Mouse (Mus musculus) CH12.LX (cell line): ENCODE data around the gene Ube2u. TPM values are rescaled to one million over a fixed set of nuclear protein-coding genes. Genes with fewer than 3 reads are reported as not detected.

Experiments used
- DNase-seq: peaks from one replicate; pipeline ENCODE4 v3.0.0-alpha.2; 2013; ENCODE audit errors: extremely low read depth
- H3K27ac ChIP-seq: 2 replicates; pipeline ENCODE4 v1.5.1; 2012; ENCODE audit warnings: low read depth, mild to moderate bottlenecking, control low read depth, moderate library complexity; ENCODE audit not compliant: insufficient read depth
- H3K27me3 ChIP-seq: replicated peaks from 2 replicates; pipeline ENCODE3; 2012; ENCODE audit warnings: inconsistent platforms
- H3K36me3 ChIP-seq, 2 experiments: replicated peaks in 1 of 2; 2 replicates each; pipeline versions ENCODE3 to v1.6.1; 2012; ENCODE audit warnings: inconsistent platforms in 1 of 2, low read length in 1 of 2, mild to moderate bottlenecking in 1 of 2, mixed read lengths in 1 of 2, moderate library complexity in 1 of 2; ENCODE audit not compliant: control insufficient read depth in 1 of 2, insufficient read depth in 1 of 2
- H3K4me1 ChIP-seq, 2 experiments: 2 replicates each; pipeline ENCODE4 v1.6.1; 2012; ENCODE audit warnings: inconsistent platforms in 1 of 2, moderate library complexity in 1 of 2; ENCODE audit not compliant: insufficient read depth in 2 of 2, control insufficient read depth in 1 of 2
- H3K4me2 ChIP-seq: 2 replicates; pipeline ENCODE4 v1.6.1; 2012; ENCODE audit warnings: low read depth, mild to moderate bottlenecking, control low read depth; ENCODE audit not compliant: poor library complexity, insufficient read depth, severe bottlenecking
- H3K4me3 ChIP-seq, 3 experiments: fragments of 150-350 bp in 1 of 3; sonication (generic) in 1 of 3; replicated peaks in 1 of 3; 2 replicates each; pipeline versions ENCODE3 to v1.5.1; 2011 to 2012; ENCODE audit warnings: low read depth in 2 of 3, low read length in 2 of 3, mild to moderate bottlenecking in 2 of 3, moderate library complexity in 2 of 3, control low read depth in 1 of 3, improper control_type of control experiment in 1 of 3, inconsistent platforms in 1 of 3, mixed read lengths in 1 of 3; ENCODE audit not compliant: poor library complexity in 1 of 3
- H3K79me2 ChIP-seq: replicated peaks from 2 replicates; pipeline ENCODE4 v1.6.1; 2012; ENCODE audit warnings: mild to moderate bottlenecking, moderate library complexity; ENCODE audit not compliant: control insufficient read depth, poor library complexity, insufficient read depth, severe bottlenecking; ENCODE audit errors: extremely low read depth
- H3K9ac ChIP-seq: 2 replicates; pipeline ENCODE4 v1.6.1; 2012; ENCODE audit warnings: low read depth, mild to moderate bottlenecking, control low read depth, moderate library complexity; ENCODE audit not compliant: insufficient read depth
- H3K9me3 ChIP-seq: replicated peaks from 2 replicates; pipeline ENCODE3; 2012; ENCODE audit warnings: low read length, inconsistent platforms, mixed read lengths
- ELF1 ChIP-seq: IDR thresholded peaks from 2 replicates; pipeline ENCODE4 v1.6.1; 2014; ENCODE audit warnings: low read depth, mild to moderate bottlenecking, inconsistent platforms, low read length, improper control_type of control experiment
- GABPA ChIP-seq: IDR thresholded peaks from 2 replicates; pipeline ENCODE4 v1.6.1; 2012; ENCODE audit warnings: low read depth, low read length, improper control_type of control experiment, inconsistent platforms; ENCODE audit not compliant: insufficient replicate concordance
- JUND ChIP-seq: conservative IDR thresholded peaks from 2 replicates; pipeline ENCODE4 v1.6.1; 2011; ENCODE audit warnings: low read depth, low read length, improper control_type of control experiment
- MAFK ChIP-seq: IDR thresholded peaks from 2 replicates; pipeline ENCODE4 v1.6.1; 2011; ENCODE audit warnings: low read length, improper control_type of control experiment; ENCODE audit not compliant: insufficient replicate concordance
- MAX ChIP-seq: IDR thresholded peaks from 2 replicates; pipeline ENCODE4 v1.6.1; 2011; ENCODE audit warnings: low read length, improper control_type of control experiment
- MAZ ChIP-seq: IDR thresholded peaks from 2 replicates; pipeline ENCODE4 v1.6.1; 2012; ENCODE audit warnings: low read depth, mild to moderate bottlenecking, inconsistent platforms, low read length, improper control_type of control experiment, moderate library complexity
- MXI1 ChIP-seq: IDR thresholded peaks from 2 replicates; pipeline ENCODE4 v1.6.1; 2011; ENCODE audit warnings: mild to moderate bottlenecking, low read depth, low read length, improper control_type of control experiment
- NELFE ChIP-seq: IDR thresholded peaks from 2 replicates; pipeline ENCODE4 v1.6.1; 2011; ENCODE audit warnings: low read depth, low read length, improper control_type of control experiment
- NRF1 ChIP-seq: IDR thresholded peaks from 2 replicates; pipeline ENCODE4 v1.6.1; 2014; ENCODE audit warnings: low read depth, mild to moderate bottlenecking, inconsistent platforms, low read length, improper control_type of control experiment, moderate library complexity
- PAX5 ChIP-seq: IDR thresholded peaks from 2 replicates; pipeline ENCODE4 v1.6.1; 2012; ENCODE audit warnings: low read length, inconsistent platforms, mixed read lengths
- RCOR1 ChIP-seq: conservative IDR thresholded peaks from 2 replicates; pipeline ENCODE4 v1.6.1; 2012; ENCODE audit warnings: low read depth, mild to moderate bottlenecking, inconsistent platforms, low read length, improper control_type of control experiment
- USF1 ChIP-seq: IDR thresholded peaks from 2 replicates; pipeline ENCODE4 v1.6.1; 2014; ENCODE audit warnings: low read depth, mild to moderate bottlenecking, inconsistent platforms, low read length, improper control_type of control experiment
- ZNF384 ChIP-seq: IDR thresholded peaks from 2 replicates; pipeline ENCODE4 v1.6.1; 2012; ENCODE audit warnings: low read depth, low read length, improper control_type of control experiment, inconsistent platforms
- dilution Hi-C: fragments of 300-500 bp; cut with MboI; formaldehyde crosslinking; loops from 2 replicates; pipeline ENCODE4 v1.14.3; 2020; ENCODE audit warnings: low sequenced_read_pairs; ENCODE audit not compliant: extremely low pct_unique_long_range_greater_than_20kb, extremely low pct_ligation_motif_present
- in situ Hi-C: fragments of 300-500 bp; cut with MboI; formaldehyde crosslinking; loops from 3 replicates; pipeline ENCODE4 v1.14.3; 2019; ENCODE audit warnings: low sequenced_read_pairs, low pct_ligation_motif_present, low pct_unique_long_range_greater_than_20kb, mixed read lengths
- polyA plus RNA-seq: library from polyadenylated mRNA; unstranded; fragments of >175 nt; gene quantifications from 2 replicates; pipeline ENCODE4 v1.2.1, GENCODE M21; 2012; ENCODE audit warnings: low read depth; ENCODE audit not compliant: insufficient read length
- total RNA-seq, 2 experiments: library from RNA; depleted of rRNA; stranded (reverse); fragments of 300-350 nt in 1 of 2; fragments of >200 nt in 1 of 2; gene quantifications; 2 replicates each; pipeline ENCODE4 v1.2.3; 2012 to 2014

Gene Ube2u
- total and polyA plus RNA-seq, 3 experiments, result not detected

DNA sequence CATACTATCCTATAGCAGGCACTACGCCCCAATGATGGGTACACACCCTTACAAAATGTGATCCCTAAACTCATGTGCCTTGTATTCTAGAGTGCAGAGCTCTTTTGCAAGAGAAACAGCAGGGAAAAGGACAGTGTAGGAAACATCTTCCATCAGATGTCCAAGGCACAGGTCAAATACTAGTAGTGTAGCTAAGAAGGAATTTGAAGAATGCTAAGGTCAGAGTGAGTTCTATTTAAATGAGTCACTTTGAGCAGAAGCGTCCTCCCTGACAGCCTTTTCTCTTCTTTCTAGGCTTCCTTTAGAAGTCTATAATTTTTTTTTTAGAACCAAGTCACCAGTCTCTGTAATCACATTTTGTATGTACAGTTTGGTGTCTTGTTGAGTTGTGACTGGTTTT is 39.0 kb downstream of the Ube2u start:
- Histone ChIP-seq H3K79me2 (no peaks in the 10 kb centered on the region), H3K36me3 (no peaks in the 10 kb centered on the region), H3K4me1 (no peaks in the 10 kb centered on the region), H3K27me3 (no peaks in the 10 kb centered on the region), H3K4me2 (no peak overlapping the region), H3K9me3 (peaks cover 26% of the 10 kb centered on the region), H3K27ac (no peak overlapping the region), H3K9ac (no peak overlapping the region), H3K4me3 (no peak overlapping the region)
- no peak for DNase-seq
- TF ChIP-seq PAX5 (no peak), MAX (no peak), RCOR1 (no peak)
- dilution Hi-C loops, result no loop called here
- in situ Hi-C loops, result loop anchor here (25.0 kb wide), 1 partner anchor 480 kb away; no protein-coding TSS in a partner anchor

DNA sequence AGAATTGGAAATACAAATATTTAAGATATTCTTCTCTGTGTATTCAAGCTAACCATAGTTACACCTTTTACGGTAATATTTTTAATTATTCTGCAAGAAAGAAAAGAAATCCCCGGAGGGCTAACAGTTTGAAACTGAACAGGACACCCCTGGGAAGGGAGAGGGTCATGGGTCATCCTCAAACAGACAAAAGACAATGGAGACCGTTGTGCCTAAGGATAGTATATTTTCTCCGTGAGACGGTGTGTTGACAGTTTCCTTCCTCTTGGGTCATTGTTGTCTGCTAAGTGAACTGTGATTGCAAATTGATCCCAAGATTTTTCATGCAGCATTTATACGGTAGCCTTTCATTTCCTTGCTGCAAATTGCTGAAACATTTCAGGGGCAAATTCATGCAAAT is 43.9 kb downstream of the Ube2u start:
- in situ Hi-C loops (loop anchor here (25.0 kb wide), 1 partner anchor 485 kb away; no protein-coding TSS in a partner anchor), dilution Hi-C loops (no loop called here)
- no peaks in the 10 kb centered on the region for H3K27me3 ChIP-seq
- H3K4me2 ChIP-seq, result no peak overlapping the region
- H3K4me3 ChIP-seq, result no peak overlapping the region
- H3K36me3 ChIP-seq, result no peaks in the 10 kb centered on the region
- H3K9ac ChIP-seq, result no peak overlapping the region
- no peaks in the 10 kb centered on the region for H3K79me2 ChIP-seq
- TF ChIP-seq USF1, result no peak
- H3K4me1 ChIP-seq, result no peaks in the 10 kb centered on the region
- no peak overlapping the region for H3K27ac ChIP-seq
- peaks cover 25% of the 10 kb centered on the region for H3K9me3 ChIP-seq
- no peak for DNase-seq

DNA sequence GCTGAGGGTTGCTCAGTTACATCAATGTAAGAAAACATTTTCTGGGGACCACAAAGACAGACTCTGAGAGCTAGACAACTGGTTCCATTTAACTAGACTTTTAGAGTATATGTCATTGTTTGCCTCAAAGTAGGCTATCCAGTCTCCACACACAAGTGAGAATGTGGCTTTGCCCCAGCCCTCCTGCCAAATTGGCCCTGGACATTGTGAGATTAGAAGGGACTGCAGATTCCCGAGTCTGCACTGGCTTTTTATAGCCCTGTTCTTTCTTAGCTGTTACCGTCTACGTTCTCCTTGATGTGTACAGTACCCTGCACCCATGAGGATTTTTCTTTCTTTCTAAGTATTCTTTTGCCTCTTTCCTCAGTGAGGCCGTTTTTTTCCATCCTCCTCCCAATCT is 46.1 kb downstream of the Ube2u start:
- Histone ChIP-seq H3K27ac (no peak overlapping the region), H3K4me3 (no peak overlapping the region), H3K79me2 (no peaks in the 10 kb centered on the region), H3K27me3 (no peaks in the 10 kb centered on the region), H3K9ac (no peak overlapping the region), H3K9me3 (peaks cover 28% of the 10 kb centered on the region), H3K36me3 (no peaks in the 10 kb centered on the region), H3K4me2 (no peak overlapping the region), H3K4me1 (no peaks in the 10 kb centered on the region)
- no peak for TF ChIP-seq NRF1
- no peak for TF ChIP-seq NELFE
- TF ChIP-seq ELF1, result no peak
- TF ChIP-seq JUND, result no peak
- TF ChIP-seq MAZ, result no peak
- no peak for TF ChIP-seq ZNF384
- no peak for TF ChIP-seq GABPA
- no peak for TF ChIP-seq MXI1
- TF ChIP-seq MAFK, result no peak
- TF ChIP-seq MAX, result no peak
- dilution Hi-C loops, result no loop called here
- in situ Hi-C loops, result loop anchor here (25.0 kb wide), 1 partner anchor 487 kb away; no protein-coding TSS in a partner anchor
- no peak for DNase-seq
